Mouse (Mus musculus) cerebellum, adult (tissue): ENCODE data around the gene Bbip1.
A peak's percentile ranks its signal among the peaks of the same experiment; 100 is the strongest.
"Not testable (repeated sequence)": the region's sequence is repeated elsewhere in the genome, so short reads cannot be mapped to it uniquely, and the experiment has no call there.

Source experiments
- ATAC-seq: cut with Nextera tagmentation; 2 replicates; pipeline ENCODE4 v1.9.2; 2017; ENCODE audit warnings: mild to moderate bottlenecking, moderate library complexity, mixed read lengths; ENCODE audit not compliant: insufficient number of reproducible peaks, low FRiP score, low TSS enrichment

Bbip1 gene

GRCm38 (mm10) chr19:53943802-53944785 lies at the start of gene Bbip1, which contains the start of gene Shoc2:
Gene Bbip1, minus strand, starts transcription at chr19:53944627.
Gene Shoc2, plus strand, starts transcription at chr19:53944306.
- ATAC-seq, result peak; percentile 90

GRCm38 (mm10) chr19:53993860-53994259 lies 49.4 kb upstream of the Bbip1 start:
- no peak for ATAC-seq

GRCm38 (mm10) chr19:53990538-53990937 lies 46.1 kb upstream of the Bbip1 start:
- ATAC-seq, result no peak

GRCm38 (mm10) chr19:53984628-53985027 lies 40.2 kb upstream of the Bbip1 start:
- no peak for ATAC-seq

- no peak for ATAC-seq
Observed at GRCm38 (mm10) chr19:53983336-53983735, 38.9 kb upstream of the Bbip1 start.

- ATAC-seq, result no peak
Observed at GRCm38 (mm10) chr19:53982041-53982440, 37.6 kb upstream of the Bbip1 start.

GRCm38 (mm10) chr19:53973656-53974055 lies 29.2 kb upstream of the Bbip1 start:
- no peak for ATAC-seq

GRCm38 (mm10) chr19:53971938-53972337 lies 27.5 kb upstream of the Bbip1 start:
- no peak for ATAC-seq

GRCm38 (mm10) chr19:53969226-53969625 lies 24.8 kb upstream of the Bbip1 start:
- no peak for ATAC-seq

GRCm38 (mm10) chr19:53964910-53965633 lies 20.6 kb upstream of the Bbip1 start:
- ATAC-seq, result no peak

GRCm38 (mm10) chr19:53964347-53964746 lies 19.9 kb upstream of the Bbip1 start:
- not testable (repeated sequence) for ATAC-seq

- ATAC-seq, result no peak
Observed at GRCm38 (mm10) chr19:53962511-53962910, 18.1 kb upstream of the Bbip1 start.

GRCm38 (mm10) chr19:53957513-53957912 lies 13.1 kb upstream of the Bbip1 start:
- no peak for ATAC-seq

GRCm38 (mm10) chr19:53945171-53946042 lies 980 bp upstream of the Bbip1 start:
- no peak; the same call in 1 of the 2 replicates for ATAC-seq

GRCm38 (mm10) chr19:53944786-53945169 lies 351 bp upstream of the Bbip1 start:
- ATAC-seq, result peak; percentile 51

- no peak for ATAC-seq
Observed at GRCm38 (mm10) chr19:53942342-53942741, 2.1 kb downstream of the Bbip1 start.

GRCm38 (mm10) chr19:53941139-53941538 lies 3.3 kb downstream of the Bbip1 start:
- ATAC-seq, result no peak

- no peak for ATAC-seq
Observed at GRCm38 (mm10) chr19:53939467-53939866, 5.0 kb downstream of the Bbip1 start.

- ATAC-seq, result no peak
Observed at GRCm38 (mm10) chr19:53934046-53934445, 10.4 kb downstream of the Bbip1 start.

- no peak for ATAC-seq
Observed at GRCm38 (mm10) chr19:53933050-53933449, 11.4 kb downstream of the Bbip1 start.
